Mouse (Mus musculus): ENCODE data around the gene Tbc1d10b.
"Not testable (repeated sequence)": the region's sequence is repeated elsewhere in the genome, so short reads cannot be mapped to it uniquely, and the experiment has no call there.

Tbc1d10b gene

DNA sequence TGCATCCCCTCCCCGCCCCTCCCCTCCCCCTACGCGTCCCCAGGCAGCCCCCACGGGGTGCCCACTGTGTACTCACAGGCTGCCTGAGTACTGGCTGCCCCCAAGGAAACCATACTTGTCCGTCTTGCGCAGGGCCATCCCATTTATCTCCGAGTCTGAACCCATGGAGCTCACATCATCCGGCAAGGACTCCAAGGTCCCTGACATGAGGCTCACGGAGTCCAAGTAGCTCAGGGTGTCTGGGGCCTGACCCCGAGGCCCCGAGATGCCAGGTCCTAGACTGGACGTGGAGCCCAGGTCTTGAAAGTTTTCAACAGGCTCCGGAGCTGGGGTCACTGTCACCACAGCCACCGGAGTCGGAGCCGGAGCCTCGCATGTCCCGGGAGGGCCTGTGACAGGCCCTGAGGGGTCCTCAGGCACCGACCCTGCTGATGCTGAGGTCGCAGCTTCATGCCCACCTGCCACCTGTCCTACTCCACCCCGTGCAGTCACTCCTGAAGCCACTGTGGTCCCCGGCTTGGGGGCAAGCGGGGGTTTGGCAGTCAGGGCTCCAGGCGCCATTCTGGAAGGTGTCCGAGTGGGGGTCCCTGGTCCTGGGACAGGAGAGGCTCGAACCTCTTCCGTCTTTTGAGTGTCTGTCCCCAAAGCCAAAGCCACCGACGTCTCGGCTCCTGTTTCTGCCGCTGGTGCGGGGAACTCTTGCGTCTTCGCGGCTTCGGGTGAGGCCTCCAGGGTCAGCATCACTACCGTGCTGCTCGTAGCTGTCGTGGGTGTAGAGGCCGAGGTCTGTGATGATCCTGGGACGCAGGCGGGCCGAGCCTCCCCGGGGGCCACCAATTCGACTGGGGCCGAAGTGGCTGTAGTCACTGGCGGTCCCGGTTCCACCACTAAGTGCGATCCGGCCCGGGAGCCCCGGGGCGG is 634 bp downstream of the Tbc1d10b start:
- DNase-seq (ENCODE audit: extremely low spot score, low read depth, low spot score): no peak

DNA sequence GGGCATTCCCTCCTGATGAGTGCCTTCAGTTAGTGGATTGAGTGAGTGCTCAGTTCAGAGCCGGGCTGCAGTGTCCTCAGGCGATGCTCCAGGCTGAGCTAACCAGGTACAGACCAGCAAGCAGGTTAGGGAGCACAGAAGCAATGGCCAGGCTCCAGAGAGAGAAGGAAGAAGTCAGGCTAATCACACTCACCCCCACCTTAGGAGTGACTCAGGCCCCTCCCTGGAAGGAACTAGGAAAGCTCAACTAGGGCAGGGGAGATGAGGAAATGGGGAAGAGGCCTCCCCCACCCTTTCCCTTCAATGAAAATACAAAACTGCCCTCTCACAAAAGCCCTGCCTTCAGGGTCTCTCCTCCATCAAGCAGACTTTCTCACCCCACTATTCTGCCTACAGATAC is 1.7 kb downstream of the Tbc1d10b start:
- DNase-seq (ENCODE audit: extremely low spot score, low read depth, low spot score): no peak

DNA sequence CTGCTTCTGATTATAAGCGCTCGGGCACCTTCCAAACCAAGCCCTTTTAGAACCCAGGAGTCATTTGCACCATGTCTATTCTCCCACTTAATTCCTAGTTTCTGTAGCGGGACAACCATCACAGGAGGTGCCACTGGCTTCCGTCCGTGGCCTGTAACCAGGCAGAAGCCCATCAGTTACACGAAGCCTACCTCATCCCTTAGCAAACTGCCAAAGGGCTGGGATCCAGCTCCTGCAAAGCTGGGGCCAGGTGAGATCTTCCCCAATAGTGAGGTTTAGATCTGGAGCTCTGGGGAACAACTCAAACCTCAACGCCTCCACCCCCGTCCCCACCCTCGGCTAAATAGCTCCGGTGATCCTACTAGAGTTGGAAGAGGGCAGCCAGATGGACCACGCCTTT is 11.8 kb downstream of the Tbc1d10b start:
- no peak for DNase-seq (ENCODE audit: extremely low spot score, low read depth, low spot score)

DNA sequence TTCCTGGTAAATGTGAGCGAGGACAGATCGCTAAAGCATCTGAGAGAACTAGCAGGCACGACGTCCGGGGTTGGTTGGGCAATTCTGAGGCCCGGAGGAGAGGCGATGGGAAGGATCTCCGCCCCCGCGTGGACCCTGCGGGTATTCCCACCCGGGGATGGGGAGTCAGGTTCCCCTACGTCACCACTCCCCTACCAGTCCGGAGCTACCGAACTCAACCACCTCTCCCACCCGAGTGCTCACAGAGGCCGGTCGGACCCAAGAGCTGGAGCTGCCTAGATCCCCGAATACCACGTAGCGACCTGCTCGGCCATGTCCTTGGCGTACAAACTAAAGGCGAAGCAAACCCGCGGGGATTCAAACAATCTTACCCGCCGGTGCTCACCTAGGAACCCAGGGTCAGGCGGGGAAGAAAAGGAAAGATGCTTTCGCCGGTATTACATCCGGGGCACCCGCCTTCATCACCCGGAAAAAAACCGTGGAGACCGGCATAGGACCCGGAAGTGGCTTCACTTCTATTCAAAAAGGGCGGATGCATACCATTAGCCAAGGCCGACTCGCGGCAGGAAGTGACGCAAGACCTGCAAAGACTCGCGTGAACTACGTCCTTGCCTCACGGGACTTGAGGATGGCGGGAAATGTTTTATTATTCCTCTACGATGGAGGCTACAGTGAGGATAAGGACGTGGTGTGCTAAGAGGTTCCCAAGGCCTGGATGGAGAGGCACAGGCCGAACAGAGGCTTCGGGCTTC is 12.5 kb downstream of the Tbc1d10b start, which contains the start of gene Cd2bp2:
Cd2bp2 (minus strand) TSS at position 507 of the 752 bp plus-strand sequence.
- DNase-seq (ENCODE audit: extremely low spot score, low read depth, low spot score): peak; percentile 93

DNA sequence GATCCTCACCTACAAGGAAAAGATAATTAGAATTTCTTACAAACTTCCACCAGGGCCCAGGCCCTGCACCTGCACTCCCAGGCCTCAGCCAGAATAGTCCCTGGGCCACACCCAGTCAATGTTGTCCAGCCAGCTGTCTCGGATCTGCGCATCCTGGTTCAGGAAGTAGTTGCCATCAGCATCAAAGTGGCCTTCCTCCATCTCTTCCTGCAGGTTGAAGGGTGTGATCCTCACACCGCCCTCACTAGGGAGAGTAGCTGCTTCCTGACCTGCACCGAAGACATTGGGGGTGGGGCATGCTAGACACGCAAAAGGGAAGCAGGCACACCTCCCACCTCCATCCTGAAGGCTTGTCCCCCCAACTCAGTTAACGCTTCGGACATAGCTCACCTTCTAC is 13.6 kb downstream of the Tbc1d10b start:
- no peak for DNase-seq (ENCODE audit: extremely low spot score, low read depth, low spot score)

DNA sequence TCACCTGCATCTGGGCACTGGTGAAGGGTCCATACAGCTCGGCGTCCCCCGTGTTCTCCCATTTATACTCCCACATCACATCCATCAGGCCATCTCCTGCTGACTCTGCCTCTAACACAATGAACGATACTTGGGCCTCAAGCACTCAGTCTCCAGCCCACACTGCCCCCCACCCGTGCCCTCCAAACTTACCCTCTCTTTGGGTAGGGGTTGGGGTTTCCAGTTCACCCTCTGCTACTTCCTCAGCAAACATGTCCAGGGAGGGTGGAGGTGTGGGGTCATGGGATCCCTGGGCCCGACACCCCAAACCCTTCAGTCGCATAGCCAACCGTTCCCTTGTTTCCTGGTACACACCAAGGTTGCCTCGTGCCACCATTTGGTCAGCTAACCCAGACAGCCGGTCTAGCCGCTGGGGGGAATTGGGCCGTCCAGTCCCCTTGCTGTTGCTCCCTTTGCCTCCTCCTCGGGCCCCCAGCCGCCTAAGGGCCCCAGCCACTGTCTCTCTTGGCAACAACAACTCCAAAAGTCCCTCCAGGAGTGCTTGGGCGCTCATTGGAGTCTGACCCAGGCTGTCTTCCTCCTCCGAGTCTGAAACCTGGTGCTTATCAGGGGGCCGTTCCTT is 14.1 kb downstream of the Tbc1d10b start:
- DNase-seq (ENCODE audit: extremely low spot score, low read depth, low spot score): no peak

DNA sequence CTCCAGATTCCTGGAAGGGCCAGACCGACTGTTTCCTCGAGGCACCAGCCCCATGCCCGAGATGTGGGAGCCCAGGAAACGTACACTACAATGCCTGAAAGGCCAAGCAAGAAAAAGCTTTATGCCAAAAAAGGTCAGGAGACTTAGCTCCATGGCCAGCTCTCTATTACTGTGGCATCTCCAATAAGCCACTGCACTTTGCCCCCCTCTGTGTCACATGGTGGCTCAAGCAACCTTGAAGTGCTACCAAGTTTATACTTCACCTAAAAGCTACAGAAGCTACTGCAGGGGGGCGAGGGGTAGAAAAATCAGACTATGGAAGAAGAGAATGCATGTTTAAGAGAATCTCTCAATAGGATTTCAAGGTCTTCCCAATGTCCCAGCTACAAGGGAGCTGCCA is 15.3 kb downstream of the Tbc1d10b start:
- DNase-seq (ENCODE audit: extremely low spot score, low read depth, low spot score): no peak

DNA sequence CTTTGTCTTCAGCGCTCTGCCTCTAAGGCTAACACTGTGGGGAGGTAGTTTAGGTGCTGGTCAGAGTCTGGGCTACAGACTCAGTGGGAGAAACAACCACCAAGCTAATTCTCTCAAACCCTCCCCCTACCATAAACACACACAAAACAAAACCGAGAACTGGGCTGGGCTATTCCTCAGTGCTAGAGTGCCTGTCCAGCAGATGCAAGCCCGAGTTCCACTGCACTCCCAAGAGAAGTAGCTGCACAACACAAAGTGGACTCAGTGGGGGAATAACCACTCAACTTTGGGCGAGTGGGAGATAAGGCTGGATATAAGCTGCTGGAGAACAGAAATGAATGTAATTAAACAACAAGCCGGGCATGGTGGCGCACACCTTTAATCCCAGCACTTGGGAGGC is 17.6 kb downstream of the Tbc1d10b start:
- no peak for DNase-seq (ENCODE audit: extremely low spot score, low read depth, low spot score)

DNA sequence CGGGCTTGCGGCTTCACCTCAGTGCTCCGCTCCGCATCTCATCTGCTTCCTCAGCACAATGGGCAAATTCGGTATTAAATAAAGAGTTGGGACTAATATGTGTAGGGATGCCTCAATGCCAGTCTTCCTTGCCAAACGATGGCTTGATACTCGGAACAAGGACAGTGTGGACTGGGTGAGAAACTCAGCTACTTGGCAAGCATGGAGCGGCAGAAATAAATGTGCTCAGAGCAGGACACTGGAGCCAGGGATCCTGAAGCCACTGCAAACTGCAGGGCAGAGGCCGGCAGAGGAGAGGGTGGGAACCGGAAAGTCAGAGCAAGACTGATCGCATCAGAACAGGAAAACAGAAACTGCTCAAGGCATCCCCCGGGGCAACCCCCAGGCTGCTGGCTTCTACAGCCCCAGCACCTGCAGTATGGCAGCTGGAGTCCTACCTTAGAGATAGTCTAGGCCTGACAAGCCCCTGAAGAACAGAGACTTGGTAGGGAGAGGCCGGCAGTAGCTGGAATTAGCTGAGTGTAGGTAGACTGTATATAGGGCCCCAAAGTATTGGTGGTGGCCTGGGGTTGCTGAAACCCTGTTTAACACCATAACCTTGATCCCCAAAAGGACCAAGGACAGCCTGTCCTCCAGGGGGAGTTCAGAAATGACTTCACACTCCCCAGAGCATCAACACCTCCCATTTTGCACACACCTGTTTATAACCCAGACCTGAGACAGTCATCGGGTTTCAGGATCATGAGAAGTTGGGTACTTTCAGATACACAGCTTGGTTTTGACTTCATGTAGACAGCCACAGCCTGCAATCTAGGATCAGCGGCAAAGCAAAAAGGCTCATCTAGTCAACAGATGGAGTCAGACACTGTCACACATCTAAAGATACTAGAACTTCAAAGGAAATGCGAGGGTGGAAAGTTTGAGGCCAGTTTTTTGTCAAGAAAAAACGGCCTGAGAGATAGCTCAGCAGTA is 19.7 kb downstream of the Tbc1d10b start:
- DNase-seq (ENCODE audit: extremely low spot score, low read depth, low spot score): no peak

DNA sequence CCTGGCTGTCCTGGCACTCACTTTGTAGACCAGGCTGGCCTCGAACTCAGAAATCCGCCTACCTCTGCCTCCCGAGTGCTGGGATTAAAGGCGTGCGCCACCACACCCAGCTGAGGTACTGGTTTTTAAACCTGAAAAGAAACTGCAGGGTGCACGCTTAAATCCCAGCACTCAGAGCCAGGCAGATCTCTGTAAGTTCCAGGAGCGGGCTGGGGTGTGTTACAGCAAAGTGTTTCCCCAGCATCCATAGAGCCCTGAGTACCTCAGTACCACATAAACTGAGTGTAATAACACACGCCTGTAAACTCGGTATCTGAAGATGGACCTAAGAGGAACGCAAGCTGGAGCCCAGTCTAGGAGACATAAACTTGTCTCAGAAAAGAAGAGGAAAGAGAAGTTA is 20.9 kb downstream of the Tbc1d10b start:
- DNase-seq (ENCODE audit: extremely low spot score, low read depth, low spot score): no peak

DNA sequence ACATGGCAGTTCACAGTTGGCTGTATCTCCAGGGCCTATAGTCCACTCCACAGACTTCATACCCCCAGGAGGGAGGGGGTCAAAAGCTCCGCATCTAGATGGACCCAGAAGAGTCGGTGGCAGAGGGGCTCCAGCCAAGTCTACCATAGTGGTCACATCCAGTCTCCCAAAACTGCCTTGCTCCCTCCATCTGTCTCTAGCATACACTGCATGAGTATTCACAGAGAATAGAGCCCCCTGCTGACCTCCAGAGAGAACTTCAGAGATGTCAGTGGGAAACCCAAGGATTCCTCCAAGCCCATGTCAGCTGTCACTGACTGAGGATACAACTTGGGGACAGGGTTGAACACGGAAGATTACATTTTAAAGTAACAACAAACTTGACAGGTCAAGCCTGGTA is 22.7 kb downstream of the Tbc1d10b start:
- no peak for DNase-seq (ENCODE audit: extremely low spot score, low read depth, low spot score)

DNA sequence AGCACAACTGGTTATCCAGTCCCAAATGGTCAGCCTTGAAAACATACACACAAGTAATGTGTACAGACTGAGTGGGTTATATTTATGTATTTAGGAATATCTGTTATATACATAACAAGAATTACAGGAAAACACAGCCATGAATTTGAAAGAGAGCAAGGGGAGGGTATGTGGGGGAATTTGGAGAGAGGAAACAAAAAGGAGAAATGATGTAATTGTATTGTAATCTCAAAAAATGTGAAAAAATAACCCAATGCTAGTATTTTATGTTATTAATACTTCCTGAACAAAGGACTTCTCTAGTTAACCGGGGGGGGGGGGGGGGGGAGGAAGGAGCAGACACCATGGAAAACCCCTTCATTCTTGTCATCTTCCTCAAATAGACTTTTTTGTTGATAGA is 23.5 kb downstream of the Tbc1d10b start:
- DNase-seq (ENCODE audit: extremely low spot score, low read depth, low spot score): no peak

DNA sequence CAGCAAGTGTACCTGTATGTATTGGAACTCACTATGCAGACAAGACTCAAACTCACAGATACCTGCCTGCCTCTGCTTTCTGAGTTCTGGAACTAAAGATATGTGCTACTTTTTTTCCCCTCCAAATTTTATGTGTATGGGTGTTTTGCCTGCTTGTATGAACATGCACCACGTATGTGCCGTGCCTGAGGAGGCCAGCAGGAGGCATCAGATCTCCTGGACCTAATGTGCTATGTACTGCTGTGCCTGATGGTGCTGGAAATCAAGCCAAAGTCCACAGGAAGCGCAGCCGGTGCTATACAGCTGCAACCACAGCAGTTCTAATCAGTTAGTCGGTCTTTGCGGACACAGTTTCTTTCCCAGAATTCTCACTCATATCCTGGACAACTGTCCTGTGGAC is 24.4 kb downstream of the Tbc1d10b start:
- DNase-seq (ENCODE audit: extremely low spot score, low read depth, low spot score): no peak

DNA sequence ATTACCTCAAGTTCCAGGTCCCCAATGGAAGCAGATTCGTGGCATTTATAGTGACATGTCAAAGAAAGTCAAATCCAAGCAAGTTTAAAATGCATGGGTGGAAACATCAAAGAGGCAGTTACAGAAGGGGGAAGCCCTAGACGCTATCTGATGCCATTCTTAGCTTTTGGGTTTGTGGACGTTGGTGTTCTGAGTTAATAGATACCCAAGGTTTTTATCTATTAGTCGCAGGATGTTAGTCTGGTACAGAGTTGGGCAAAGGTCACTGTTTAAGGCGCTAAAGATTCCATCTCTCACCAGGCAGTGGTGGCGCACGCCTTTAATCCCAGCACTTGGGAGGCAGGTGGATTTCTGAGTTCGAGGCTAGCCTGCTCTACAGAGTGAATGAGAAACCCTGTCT is 24.9 kb downstream of the Tbc1d10b start:
- DNase-seq (ENCODE audit: extremely low spot score, low read depth, low spot score): no peak

DNA sequence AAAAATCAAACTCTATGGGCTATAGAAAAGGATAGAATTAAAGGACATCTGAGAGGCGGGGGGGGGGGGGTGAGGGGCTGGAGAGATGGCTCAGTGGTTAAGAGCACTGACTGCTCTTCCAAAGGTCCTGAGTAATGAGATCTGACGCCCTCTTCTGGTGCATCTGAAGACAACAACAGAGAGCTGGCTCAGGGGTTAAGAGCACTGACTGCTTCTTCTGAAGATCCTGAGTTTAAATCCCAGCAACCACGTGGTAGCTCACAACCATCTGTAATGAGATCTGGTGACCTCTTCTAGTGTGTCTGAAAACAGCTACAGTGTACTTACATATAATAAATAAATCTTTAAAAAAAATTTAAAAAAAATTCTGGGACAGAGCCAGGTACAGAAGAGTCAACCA is 26.5 kb downstream of the Tbc1d10b start:
- not testable (repeated sequence) for DNase-seq (ENCODE audit: extremely low spot score, low read depth, low spot score)

DNA sequence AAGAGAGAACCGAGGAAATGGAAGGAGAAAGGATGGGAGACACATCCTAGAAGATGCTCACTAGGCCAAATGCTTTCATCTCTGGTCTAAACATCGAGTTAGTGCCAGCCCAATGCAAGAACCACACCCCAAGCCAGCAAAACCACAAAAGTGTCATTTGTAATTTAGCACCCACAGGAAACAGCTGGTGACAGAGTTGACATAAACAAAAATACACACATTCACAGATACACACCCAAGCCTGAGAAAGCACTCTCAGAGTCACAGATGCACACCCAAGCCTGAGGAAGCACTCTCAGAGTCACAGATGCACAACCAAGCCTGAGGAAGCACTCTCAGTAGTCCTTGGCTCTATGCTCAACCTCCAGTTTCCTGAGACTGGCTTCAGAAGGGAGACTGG is 27.5 kb downstream of the Tbc1d10b start:
- DNase-seq (ENCODE audit: extremely low spot score, low read depth, low spot score): no peak

DNA sequence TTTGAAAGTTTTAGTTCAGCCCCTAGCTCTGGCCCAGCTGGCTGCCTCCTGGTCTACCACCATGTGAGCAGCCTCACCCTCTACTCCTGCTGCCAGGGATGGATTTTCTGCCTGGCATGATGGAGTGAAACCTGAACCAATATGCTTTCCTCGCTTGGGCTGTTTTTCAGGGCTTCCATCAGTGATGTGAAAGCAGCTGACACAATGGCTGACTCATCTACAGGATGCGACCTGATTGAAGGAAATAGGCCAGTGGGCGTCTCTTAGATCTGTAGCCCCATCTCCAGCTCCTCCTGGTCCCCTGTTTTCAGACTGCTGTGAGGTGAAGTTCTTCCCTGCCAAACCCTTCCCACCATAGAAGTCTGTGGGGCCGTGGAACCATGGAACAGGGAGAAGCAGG is 31.3 kb downstream of the Tbc1d10b start:
- no peak for DNase-seq (ENCODE audit: extremely low spot score, low read depth, low spot score)

DNA sequence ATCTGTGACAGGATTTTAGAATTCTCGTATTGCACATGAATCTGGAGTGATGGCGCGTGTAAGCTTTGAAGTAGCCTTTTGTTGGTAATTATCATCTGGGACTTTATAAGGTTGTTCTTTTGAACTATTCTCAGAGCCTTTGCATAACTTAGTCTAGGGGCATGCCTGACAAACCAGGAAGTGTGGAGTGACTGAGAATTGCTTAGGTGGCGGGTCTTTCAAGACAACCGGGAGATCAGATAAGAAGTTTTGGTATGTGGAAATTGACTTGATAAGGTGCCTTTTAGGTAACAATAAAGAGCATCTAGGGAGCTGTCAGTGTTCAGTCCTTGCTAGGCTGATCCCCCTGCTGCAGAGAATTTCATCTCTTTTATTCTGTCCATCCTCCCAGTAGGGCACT is 41.8 kb downstream of the Tbc1d10b start:
- no peak for DNase-seq (ENCODE audit: extremely low spot score, low read depth, low spot score)

DNA sequence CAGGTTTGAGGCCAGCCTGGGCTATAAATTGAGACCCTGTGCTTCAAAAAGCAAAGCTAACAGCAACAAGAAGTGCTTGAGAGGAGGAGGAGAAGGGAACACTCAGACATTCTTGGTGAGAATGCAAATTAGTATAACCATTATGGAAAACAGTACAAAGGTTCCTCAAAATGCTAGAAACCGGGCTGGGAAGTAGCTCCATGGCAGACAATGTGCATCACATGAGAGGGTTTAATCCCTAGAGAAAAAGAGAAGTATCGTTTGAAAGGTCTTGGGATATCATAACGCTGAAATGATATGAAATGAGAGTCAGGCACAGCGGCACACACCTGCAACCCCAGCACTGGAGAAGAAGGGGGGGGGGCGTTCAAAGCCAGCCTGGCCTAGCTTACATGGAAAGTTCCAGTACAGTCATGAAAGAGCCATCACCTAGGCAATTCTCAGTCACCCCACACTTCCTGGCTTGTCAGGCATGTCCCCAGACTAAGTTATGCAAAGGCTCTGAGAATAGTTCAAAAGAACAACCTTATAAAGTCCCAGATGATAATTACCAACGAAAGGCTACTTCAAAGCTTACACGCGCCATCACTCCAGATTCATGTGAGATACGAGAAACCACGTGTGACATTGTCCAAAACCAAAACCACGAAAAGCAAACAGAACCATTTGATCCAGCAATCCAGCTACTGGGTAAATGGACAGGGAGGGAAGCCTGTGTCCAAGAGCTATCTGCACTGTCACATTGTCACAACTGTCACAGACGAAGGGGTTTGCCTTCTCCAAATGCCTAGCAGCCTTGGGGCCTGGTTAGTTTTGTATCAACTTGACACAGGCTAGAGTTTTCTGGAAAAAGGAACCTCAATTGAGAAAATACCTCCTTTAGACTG is 42.4 kb downstream of the Tbc1d10b start:
- DNase-seq (ENCODE audit: extremely low spot score, low read depth, low spot score): no peak

DNA sequence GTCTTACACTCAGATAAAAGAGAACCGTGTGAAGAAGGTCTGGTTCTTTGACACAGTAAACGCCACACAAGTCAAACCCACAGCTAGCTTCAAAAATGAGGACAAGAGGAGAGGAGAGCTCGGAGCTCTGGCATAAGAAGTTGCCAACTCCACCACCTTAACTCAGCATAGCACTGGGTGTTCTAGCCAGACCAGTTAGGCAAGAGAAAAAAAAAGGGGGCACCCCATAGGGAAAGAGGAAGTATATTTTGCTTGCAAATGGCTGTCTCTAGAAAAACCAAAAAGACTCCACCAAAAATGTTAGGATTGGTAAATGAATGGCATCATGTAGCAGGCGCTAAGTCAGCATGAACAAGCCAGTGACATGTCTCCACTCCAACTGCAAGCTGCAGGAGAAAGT is 44.3 kb downstream of the Tbc1d10b start:
- DNase-seq (ENCODE audit: extremely low spot score, low read depth, low spot score): no peak
